Mouse (Mus musculus) yolk sac, embryonic 10.5 days (tissue): ENCODE data around the gene Dgcr8.
"Not testable (repeated sequence)": the region's sequence is repeated elsewhere in the genome, so short reads cannot be mapped to it uniquely, and the experiment has no call there.

ENCODE experiments used
- DNase-seq: peaks from one replicate; pipeline ENCODE4 v3.0.0-alpha.2; 2017; ENCODE audit warnings: low spot score

Gene Dgcr8

GRCm38 (mm10) chr16:18289067-18289588 lies at the start of gene Dgcr8:
Dgcr8 (minus strand) TSS chr16:18289246.
- DNase-seq = peak; percentile 98

DNA sequence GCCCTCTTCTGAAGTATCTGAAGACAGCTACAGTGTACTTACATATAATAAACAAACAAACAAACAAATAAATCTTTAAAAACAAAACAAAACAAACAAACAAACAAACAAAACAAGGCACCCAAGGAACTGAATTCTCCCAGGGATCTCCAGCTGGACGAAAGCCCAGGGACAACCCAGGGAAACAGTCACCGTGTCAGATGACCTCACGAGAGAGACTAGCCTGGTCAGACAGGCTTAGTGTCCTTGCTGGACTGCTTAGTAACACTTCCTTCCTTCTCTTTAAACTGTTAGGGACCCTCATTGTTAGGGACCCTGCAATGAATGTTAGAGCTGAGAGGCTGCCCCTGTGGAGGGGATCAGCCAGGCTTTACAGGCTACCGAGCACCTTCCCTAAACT lies 48.2 kb upstream of the Dgcr8 start:
- DNase-seq = no peak

GRCm38 (mm10) chr16:18335981-18336380 lies 46.9 kb upstream of the Dgcr8 start:
- DNase-seq = no peak

GRCm38 (mm10) chr16:18333976-18334375 lies 44.9 kb upstream of the Dgcr8 start:
- no peak for DNase-seq

DNA sequence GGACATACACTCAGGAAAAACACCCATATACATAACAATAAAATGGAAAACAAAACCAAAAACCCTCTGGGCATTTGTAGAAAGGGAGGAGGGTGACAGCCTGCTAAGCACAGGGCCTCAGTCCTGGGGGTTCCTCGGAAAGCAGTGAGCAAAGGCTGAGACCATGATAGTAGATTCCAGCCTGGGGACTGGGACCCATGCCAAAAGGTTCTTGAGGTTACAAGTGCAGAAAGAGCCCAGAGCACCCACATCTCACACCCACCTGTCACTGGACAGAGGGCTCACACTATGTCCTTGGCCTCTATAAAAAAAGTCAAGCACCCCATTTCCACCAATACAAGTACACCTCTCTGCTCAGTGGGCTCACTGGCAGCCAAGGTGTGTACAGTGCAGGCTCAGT lies 39.5 kb upstream of the Dgcr8 start:
- no peak for DNase-seq

- no peak for DNase-seq
These were observed 38.9 kb upstream of the Dgcr8 start for GRCm38 (mm10) chr16:18327936-18328335.

DNA sequence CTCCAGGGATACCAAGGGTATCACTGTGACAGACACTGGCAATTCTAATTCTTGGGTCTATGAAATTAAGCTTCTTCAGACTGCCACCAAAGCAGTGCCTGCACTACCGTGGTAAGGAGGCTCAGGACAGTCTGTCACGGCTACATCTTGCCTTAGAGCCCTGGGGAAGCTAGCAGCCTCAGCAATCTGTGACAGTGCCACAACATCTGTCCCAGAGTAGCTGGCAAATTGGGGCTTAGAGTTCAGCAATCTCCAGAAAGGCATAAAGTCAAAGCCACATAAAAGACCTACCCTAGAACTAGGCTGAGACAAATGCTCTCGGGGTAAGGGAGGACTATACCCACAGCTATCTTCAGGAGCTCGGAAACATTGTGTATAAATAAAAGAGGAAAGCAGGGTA lies 36.7 kb upstream of the Dgcr8 start:
- DNase-seq = no peak

- DNase-seq = no peak
These were observed 35.0 kb upstream of the Dgcr8 start for GRCm38 (mm10) chr16:18324031-18324430.

GRCm38 (mm10) chr16:18323460-18323859 lies 34.4 kb upstream of the Dgcr8 start:
- DNase-seq = no peak

- DNase-seq = no peak
These were observed 32.4 kb upstream of the Dgcr8 start for GRCm38 (mm10) chr16:18321443-18321842.

DNA sequence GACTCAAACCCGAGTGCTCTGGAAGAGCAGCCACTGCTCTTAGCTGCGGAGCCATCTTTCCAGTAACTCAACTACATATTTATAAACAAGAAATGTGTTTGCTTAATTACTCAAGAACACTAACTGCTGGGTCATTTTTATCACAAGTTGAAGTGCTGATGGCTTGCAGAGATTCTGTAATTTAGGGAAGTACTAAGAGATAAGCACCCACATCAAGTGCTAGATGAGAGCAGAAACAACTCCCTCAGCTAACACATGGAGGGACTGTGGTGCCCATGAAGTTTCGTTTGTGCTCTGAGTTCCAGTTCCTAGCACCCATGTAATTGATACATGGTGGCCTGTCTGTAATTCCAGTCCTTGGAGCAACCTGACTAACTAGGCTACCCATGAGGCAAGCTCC lies 29.9 kb upstream of the Dgcr8 start:
- DNase-seq = no peak

DNA sequence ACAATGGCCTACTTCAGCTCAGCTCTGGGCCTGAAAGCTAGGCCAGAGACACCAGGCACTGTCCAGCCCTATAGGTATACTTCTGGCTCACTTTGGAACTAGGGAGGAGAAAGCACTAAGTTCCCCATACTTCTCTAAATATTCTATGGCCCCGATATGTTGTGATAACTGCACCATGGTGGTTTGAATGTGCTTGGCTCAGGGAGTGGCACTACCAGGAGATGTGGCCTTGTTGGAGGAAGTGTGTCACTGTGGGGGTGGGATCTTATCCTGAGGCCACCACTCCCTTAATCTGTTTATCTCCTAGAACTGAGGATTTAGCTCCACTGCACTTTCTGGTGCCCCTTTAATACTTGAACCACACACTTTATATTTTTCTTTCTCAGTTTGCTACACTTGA lies 19.1 kb upstream of the Dgcr8 start:
- DNase-seq = no peak

DNA sequence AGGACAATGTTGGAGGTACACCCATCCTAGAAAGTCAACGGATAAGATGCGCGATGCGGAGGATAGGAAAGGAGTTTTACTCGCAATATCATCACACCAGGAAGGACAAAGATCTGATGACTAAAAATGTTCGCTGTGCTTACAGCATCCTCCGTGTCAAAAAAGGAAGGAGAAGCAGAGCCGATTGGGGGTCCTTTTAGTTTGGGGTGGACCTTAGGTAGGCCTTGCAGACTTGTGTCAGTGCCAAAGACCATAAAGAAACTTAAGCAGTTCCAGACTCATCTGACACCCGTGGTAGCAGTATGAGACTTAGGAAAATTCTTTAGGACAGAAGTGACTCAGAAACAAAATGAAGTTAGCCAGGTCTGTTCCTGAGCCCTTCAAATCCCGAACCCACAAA lies 568 bp upstream of the Dgcr8 start:
- DNase-seq = not testable (repeated sequence)

DNA sequence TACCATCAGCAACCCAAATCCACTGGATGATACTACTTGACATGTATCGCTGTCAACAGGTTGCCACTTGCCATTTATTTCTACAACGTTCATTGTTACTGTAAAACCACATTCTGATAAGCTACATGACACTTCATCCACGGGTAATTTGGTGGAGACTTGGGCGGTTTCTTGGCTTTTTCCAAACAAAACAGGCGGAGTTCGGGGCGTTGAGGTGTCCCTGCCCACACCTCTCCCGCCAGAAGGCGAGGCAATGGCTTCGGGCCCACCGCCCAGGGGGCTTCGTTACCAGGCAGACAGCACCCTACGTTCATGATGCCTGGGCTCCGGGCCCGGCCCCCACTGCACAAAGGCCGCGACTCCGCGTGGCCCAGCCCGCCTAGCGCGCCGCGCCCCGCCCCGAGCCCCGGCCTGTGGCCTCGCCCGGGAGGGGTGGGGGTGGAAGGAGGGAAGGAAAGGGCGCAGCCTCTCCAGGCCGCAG lies 425 bp downstream of the Dgcr8 start:
- DNase-seq = no peak

GRCm38 (mm10) chr16:18288166-18288565 lies 880 bp downstream of the Dgcr8 start:
- DNase-seq = peak; percentile 27

DNA sequence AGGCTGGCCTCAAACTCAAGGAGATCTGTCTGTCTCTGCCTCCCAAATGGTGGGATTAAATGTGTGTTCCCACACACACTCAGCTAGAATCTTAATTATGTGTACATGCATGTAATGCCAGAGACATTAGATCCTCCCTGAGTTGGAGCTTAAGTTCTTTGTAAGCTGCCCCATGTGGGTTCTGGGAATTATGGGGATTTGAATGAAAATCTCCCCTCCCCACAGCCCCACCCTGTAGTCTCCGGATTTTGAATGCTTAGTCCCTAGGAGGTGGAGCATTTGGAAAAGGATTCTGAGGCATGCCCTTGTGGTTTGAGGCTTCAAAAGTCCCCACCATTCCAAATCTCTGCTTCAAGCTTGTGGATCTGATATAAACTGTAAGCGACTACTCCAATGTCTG lies 13.9 kb downstream of the Dgcr8 start:
- DNase-seq = no peak

DNA sequence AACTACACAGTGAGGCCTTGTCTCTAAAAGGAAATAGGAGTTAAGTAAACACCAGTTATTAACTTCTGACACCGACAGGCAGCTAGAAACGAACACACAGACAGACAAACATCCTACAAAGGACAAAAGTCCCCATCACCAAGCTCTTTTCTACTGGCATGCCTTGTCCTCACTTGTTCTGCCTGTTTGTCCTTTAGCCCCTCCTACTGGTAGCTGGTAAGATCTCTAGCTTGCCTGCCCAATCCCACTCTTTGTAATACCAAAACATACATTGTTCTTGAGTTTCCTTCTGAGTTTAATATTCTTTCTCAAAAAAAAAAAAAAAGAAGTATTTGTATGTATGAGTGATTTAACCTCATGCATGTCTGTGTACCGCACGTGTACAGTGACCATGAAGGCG lies 20.9 kb downstream of the Dgcr8 start:
- no peak for DNase-seq

- no peak for DNase-seq
These were observed 24.0 kb downstream of the Dgcr8 start for GRCm38 (mm10) chr16:18265024-18265423.

DNA sequence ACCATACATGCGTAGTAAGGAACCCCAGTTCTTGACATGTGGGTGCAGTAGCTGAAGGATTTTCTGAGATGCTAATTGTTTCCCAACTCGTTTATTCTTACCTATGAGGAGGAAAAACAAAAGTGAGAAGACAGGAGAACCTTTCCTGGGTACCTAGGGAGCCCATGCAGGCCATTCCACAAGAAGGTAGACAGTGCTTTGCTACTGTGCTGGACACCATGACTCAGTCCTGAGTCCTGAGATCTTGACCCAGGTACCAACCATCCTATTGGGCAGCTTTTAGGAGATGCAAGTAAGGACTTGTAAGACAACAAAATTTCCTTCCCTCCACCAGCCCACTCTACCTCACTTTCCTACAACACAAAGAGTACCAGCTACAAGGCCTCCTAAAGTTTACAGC lies 30.8 kb downstream of the Dgcr8 start, which contains the start of gene Gm49776:
Gene Gm49776 (minus strand): TSS at position 101 of the 400 bp plus-strand sequence.
- DNase-seq = no peak

GRCm38 (mm10) chr16:18253866-18254265 lies 35.2 kb downstream of the Dgcr8 start:
- no peak for DNase-seq

GRCm38 (mm10) chr16:18252736-18253135 lies 36.3 kb downstream of the Dgcr8 start:
- no peak for DNase-seq

DNA sequence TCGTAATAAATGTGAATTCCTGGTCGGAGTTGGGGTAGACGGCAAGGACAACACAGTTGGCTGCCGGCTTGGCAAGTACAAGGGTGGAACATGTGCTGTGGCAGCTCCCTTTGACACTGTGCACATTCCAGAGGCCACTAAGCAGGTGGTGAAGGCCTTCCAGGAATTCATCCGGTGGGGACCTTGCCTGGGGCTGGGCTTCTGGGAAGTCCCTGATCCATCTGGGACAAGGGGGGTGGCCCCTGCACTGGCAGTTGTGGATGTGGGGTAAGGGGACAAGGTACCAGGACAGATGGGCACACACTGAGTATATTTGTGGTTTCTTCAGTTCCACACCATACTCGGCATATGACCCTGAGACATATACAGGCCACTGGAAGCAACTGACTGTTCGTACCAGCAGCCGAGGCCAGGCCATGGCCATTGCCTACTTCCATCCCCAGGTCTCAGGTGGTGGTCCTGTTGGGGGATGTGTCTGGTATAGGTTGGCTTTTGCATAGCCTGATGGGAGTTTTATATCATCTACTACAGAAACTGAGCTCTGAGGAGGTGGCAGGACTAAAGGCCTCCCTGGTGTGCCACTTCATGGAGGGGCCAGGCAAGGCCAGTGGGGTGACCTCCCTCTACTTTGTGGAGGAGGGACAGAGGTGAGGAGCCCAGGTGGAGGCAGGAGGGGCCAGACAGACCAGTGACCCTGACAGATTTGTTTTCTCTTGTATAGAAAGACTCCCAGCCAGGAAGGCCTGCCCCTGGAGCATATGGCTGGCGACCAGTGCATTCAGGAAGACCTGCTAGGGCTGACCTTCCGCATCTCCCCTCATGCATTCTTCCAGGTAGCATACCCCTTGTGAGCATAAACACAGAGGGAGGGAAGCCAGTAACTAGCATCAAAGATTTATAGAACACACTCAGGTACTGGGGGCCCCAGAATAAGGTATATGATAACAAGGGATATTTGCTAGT lies 37.9 kb downstream of the Dgcr8 start:
- DNase-seq = peak; percentile 49

DNA sequence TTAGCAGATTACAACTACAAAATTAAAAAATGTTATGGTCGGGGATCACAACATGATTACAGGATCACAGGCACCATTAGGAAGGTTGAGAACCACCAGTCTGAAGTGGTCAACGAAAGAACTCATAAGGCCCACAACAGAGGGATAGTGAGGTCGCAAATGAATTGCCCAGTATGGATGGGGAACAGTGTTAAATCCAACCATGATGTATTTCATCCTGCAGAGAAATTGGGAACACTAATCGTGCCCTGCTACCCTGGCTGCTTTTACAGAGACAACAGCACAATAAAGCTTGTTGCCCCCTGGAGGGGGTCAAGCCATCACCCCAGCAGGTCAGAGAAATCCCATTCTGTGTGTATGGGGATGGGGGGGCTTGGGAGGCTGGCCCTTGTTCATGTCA lies 38.8 kb downstream of the Dgcr8 start:
- DNase-seq = no peak
